Comparison of ENCODE assay signal across 26 mouse cellular contexts in genomic region chrX:166754967-166755654, GRCm38 (mm10).
DNase-seq lines count a peak whose midpoint lies in the region; ATAC-seq and TF ChIP-seq lines count a peak whose summit lies in the region.
"Had no signal": no experiment of that assay in that cellular context is flagged by ENCODE, and none has a peak within 500 bp of the region (broad histone marks: within the 10 kb centered on the region; RNA-seq: fewer than 3 reads in every experiment).

No protein-coding gene starts in this region.

- H3K9ac ChIP-seq in liver, embryonic 12.5 days, result no peak overlapping the region
- no peak overlapping the region for H3K9ac ChIP-seq in liver, postnatal 0 days (replicated peaks)
- no peak overlapping the region for H3K9ac ChIP-seq in liver, embryonic 14.5 days (replicated peaks)
- H3K9ac ChIP-seq: embryonic facial prominence, embryonic 12.5 days; embryonic facial prominence, embryonic 15.5 days; forebrain, postnatal 0 days; hindbrain, embryonic 12.5 days; hindbrain, embryonic 15.5 days had no signal

- H3K27ac ChIP-seq in liver, embryonic 12.5 days, result no peak overlapping the region
- H3K27ac ChIP-seq in liver, postnatal 0 days (ENCODE audit: low read depth), result no peak overlapping the region
- H3K27ac ChIP-seq in liver, embryonic 14.5 days, result no peak overlapping the region
- H3K27ac ChIP-seq: embryonic facial prominence, embryonic 12.5 days; embryonic facial prominence, embryonic 15.5 days; gastrocnemius, adult 2 months; hindbrain, embryonic 12.5 days; hindbrain, embryonic 15.5 days had no signal

- peak; percentile 49; the same call in 1 of the 2 replicates for ATAC-seq in liver, embryonic 12.5 days
- ATAC-seq in liver, postnatal 0 days, result no peak
- peak; percentile 59; the same call in 1 of the 2 replicates for ATAC-seq in liver, embryonic 14.5 days (ENCODE audit: insufficient read depth)
- peak; percentile 71 for ATAC-seq in megakaryocyte progenitor cell, adult 5-6 weeks (replicated peaks; ENCODE audit: poor library complexity)
- ATAC-seq: forebrain, embryonic 14.5 days; forebrain, postnatal 0 days; Patski had no signal

- H3K36me3 ChIP-seq in liver, embryonic 12.5 days, result no peaks in the 10 kb centered on the region
- H3K36me3 ChIP-seq in liver, postnatal 0 days (replicated peaks; ENCODE audit: insufficient read depth, low read length), result no peaks in the 10 kb centered on the region
- H3K36me3 ChIP-seq in liver, embryonic 14.5 days (replicated peaks; ENCODE audit: control insufficient read depth, insufficient read depth, low read depth), result no peaks in the 10 kb centered on the region
- H3K36me3 ChIP-seq: embryonic facial prominence, embryonic 12.5 days; embryonic facial prominence, embryonic 15.5 days; G1E; hindbrain, embryonic 12.5 days; hindbrain, embryonic 15.5 days had no signal

- no peak overlapping the region for H3K4me3 ChIP-seq in liver, embryonic 12.5 days
- H3K4me3 ChIP-seq in liver, postnatal 0 days (ENCODE audit: low read depth, low read length), result no peak overlapping the region
- no peak overlapping the region for H3K4me3 ChIP-seq in liver, embryonic 14.5 days (ENCODE audit: insufficient read depth in 1 of 2, low read depth in 2 of 2, low read length in 2 of 2)
- H3K4me3 ChIP-seq: embryonic facial prominence, embryonic 12.5 days; embryonic facial prominence, embryonic 15.5 days; gastrocnemius, adult 2 months; hindbrain, embryonic 12.5 days; hindbrain, embryonic 15.5 days had no signal

- H3K9me3 ChIP-seq in liver, embryonic 12.5 days (replicated peaks), result no peaks in the 10 kb centered on the region
- no peaks in the 10 kb centered on the region for H3K9me3 ChIP-seq in liver, postnatal 0 days (ENCODE audit: low read length)
- no peaks in the 10 kb centered on the region for H3K9me3 ChIP-seq in liver, embryonic 14.5 days (ENCODE audit: control insufficient read depth, low read length)
- H3K9me3 ChIP-seq: embryonic facial prominence, embryonic 12.5 days; embryonic facial prominence, embryonic 15.5 days; G1E; hindbrain, embryonic 12.5 days; hindbrain, embryonic 15.5 days had no signal

- H3K4me2 ChIP-seq in liver, embryonic 12.5 days, result 0 out of 2 replicates have a peak overlapping the region, but pooled peaks have one; percentile 6
- no peak overlapping the region for H3K4me2 ChIP-seq in liver, postnatal 0 days (ENCODE audit: low read depth, low read length)
- H3K4me2 ChIP-seq in liver, embryonic 14.5 days (ENCODE audit: low read depth), result no peak overlapping the region; the same call in 1 of the 2 replicates
- H3K4me2 ChIP-seq: embryonic facial prominence, embryonic 12.5 days; embryonic facial prominence, embryonic 15.5 days; heart, embryonic 11.5 days; hindbrain, embryonic 12.5 days; hindbrain, embryonic 15.5 days had no signal

- no peak for DNase-seq in liver, postnatal 0 days
- no peak for DNase-seq in liver, embryonic 14.5 days (ENCODE audit: low read depth in 3 of 3, low spot score in 3 of 3)
- DNase-seq in spleen, postnatal 10 days (ENCODE audit: low spot score in 2 of 2), result no peak
- DNase-seq in layer of hippocampus, adult 9-11 months, result no peak
- DNase-seq: adrenal gland, postnatal 10 days; adrenal gland, postnatal 36 days; B cell, adult 2 months; cerebellum, adult 11 months; cerebellum, adult 2 months; cerebellum, adult 9-11 months; cerebellum, postnatal 25 days; forebrain, postnatal 0 days; gastrocnemius, adult 2 months; gastrocnemius, postnatal 14 days; heart, adult 11 months had no signal

- H3K4me1 ChIP-seq in liver, embryonic 12.5 days, result 0 out of 2 replicates have a peak, but pooled peaks cover 4% of the 10 kb centered on the region
- H3K4me1 ChIP-seq in liver, postnatal 0 days (ENCODE audit: insufficient read depth), result no peaks in the 10 kb centered on the region
- no peaks in the 10 kb centered on the region for H3K4me1 ChIP-seq in liver, embryonic 14.5 days (replicated peaks; ENCODE audit: control insufficient read depth in 2 of 2, insufficient read depth in 2 of 2, low read length in 1 of 2)
- H3K4me1 ChIP-seq: embryonic facial prominence, embryonic 12.5 days; embryonic facial prominence, embryonic 15.5 days; hindbrain, embryonic 12.5 days; hindbrain, embryonic 15.5 days had no signal

- TF ChIP-seq CTCF in liver, postnatal 0 days (IDR thresholded peaks at IDR 0.05; ENCODE audit: low read depth), result no peak
- no peak for TF ChIP-seq CTCF in liver, embryonic 14.5 days (IDR thresholded peaks at IDR 0.05; ENCODE audit: low read depth)

- 43% methylated on average over 3 of the region's 3 CpGs for WGBS in liver, embryonic 12.5 days (ENCODE audit: insufficient replicate concordance)
- WGBS in liver, postnatal 0 days (ENCODE audit: insufficient replicate concordance), result 48% methylated on average over 3 of the region's 3 CpGs
- 36% methylated on average over 3 of the region's 3 CpGs for WGBS in liver, embryonic 14.5 days (ENCODE audit: insufficient replicate concordance)

- TF ChIP-seq EP300 in liver, postnatal 0 days (IDR thresholded peaks at IDR 0.05; ENCODE audit: low read depth), result no peak
- TF ChIP-seq EP300 in liver, embryonic 14.5 days (IDR thresholded peaks at IDR 0.05; ENCODE audit: low read depth), result 0 out of 2 replicates have a peak, but pooled peaks have one; percentile 34

- H3K27me3 ChIP-seq in liver, embryonic 12.5 days (replicated peaks), result no peaks in the 10 kb centered on the region
- H3K27me3 ChIP-seq in liver, postnatal 0 days (ENCODE audit: insufficient read depth, low read length), result no peaks in the 10 kb centered on the region
- no peaks in the 10 kb centered on the region; the same call in 1 of the 2 replicates for H3K27me3 ChIP-seq in liver, embryonic 14.5 days (ENCODE audit: control insufficient read depth, insufficient read depth, low read length)
- H3K27me3 ChIP-seq: CH12.LX; embryonic facial prominence, embryonic 12.5 days had no signal
